Mouse (Mus musculus): ENCODE results near the gene Rbfox1.

DNA sequence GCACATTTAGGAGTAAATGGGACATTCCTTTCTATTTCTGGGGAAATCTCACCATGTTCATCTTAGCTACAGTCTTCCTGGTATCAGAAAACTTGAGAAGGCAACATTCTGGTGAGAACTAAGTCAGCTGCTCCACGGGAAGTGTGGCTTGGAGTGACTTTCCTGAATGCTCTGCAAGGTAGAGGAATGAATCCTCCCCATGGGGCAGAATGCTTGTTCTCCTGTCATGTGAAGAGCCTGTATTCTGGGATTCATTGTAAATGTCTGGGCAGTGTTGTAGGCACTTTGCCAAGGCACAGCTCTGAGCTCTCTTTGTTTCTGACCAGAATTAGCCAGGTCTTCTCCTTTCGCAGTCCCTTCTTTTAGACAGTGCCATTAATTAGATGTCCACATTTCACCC is 1211.9 kb downstream of the Rbfox1 start:
- no peak for TF ChIP-seq CTCF (IDR thresholded peaks at IDR 0.05; ENCODE audit: insufficient read depth, low read length)
- no peak for TF ChIP-seq POLR2A (IDR thresholded peaks at IDR 0.05; ENCODE audit: borderline replicate concordance, extremely low read depth, low read depth, low read length)

Measured in lung, adult 2 months (tissue).